Mouse (Mus musculus) bone marrow, adult 2 months (tissue): ENCODE results near the gene Senp3.

Experiments
- CTCF ChIP-seq: fragments of 200-500 bp; IDR thresholded peaks from 2 replicates; pipeline ENCODE4 v1.5.1; 2011; ENCODE audit warnings: low read length, control low read depth; ENCODE audit not compliant: control insufficient read depth, insufficient read depth
- POLR2A ChIP-seq: fragments of 200-500 bp; IDR thresholded peaks from 2 replicates; pipeline ENCODE4 v1.6.1; 2011; ENCODE audit warnings: low read depth, mild to moderate bottlenecking, control low read depth, low read length, borderline replicate concordance; ENCODE audit not compliant: control insufficient read depth

DNA sequence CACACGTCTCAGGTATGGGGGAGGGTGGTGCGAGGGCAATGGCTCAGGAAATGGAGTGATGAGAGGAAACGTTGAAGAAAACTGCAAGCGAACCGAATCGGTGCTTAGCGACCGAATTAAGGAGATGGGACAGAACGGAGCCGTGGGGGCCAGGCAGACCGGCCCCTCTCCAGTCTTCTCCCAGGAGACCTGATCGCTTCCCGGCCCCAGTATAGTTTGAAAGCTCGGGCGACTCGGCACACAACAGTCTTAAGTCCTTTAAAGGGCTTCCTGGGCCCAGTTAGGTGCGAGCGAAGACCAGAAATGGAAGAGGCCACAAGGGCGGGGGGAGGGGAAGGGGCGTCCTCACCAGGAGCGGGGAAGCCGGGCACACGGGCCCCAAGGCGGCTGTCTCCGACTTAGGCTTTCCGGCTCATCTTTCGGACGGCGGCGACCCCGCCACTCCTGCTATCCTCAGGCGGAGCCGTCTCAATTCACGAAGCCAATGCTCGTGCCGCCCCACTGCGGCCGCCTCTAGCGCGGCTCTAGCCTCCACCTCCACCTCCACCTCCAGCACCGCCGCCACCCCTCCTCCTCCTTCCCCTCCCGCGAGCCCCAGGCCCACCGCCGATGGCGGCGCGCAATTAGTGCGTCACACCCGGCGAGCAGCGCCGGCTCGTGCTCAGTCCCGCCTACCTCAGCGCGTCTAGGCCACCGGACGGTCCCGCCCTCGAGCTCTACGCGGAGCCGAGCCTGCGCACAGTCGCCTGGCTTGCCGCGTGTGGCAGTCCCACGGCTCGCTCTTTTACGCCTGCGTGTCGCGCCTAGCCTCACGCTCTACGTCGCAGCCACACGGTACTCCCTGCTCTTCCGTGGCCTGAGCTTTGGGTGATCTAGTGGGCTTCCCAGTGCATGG lies at the start of gene Senp3:
- peak; percentile 85 for TF ChIP-seq POLR2A
- no peak for TF ChIP-seq CTCF
